Mouse (Mus musculus) neural tube, embryonic 10.5 days (tissue): ENCODE data around the gene Dab2.

Source experiments
- DNase-seq: peaks from one replicate; pipeline ENCODE4 v3.0.0-alpha.2; 2017; ENCODE audit warnings: low spot score; ENCODE audit errors: extremely low spot score

Gene Dab2

GRCm38 (mm10) chr15:6299554-6299953, at the start of gene Dab2:
Gene Dab2, plus strand, starts transcription at chr15:6299788.
- no peak for DNase-seq

GRCm38 (mm10) chr15:6253471-6253870, 46.1 kb upstream of the Dab2 start:
- DNase-seq = no peak

GRCm38 (mm10) chr15:6254383-6254782, 45.2 kb upstream of the Dab2 start:
- no peak for DNase-seq

- no peak for DNase-seq
Observed at GRCm38 (mm10) chr15:6257049-6257448, 42.5 kb upstream of the Dab2 start.

GRCm38 (mm10) chr15:6259957-6260740, 39.4 kb upstream of the Dab2 start:
- no peak for DNase-seq

- DNase-seq = no peak
Observed at GRCm38 (mm10) chr15:6260741-6261430, 38.7 kb upstream of the Dab2 start.

- DNase-seq = no peak
Observed at GRCm38 (mm10) chr15:6267147-6267758, 32.3 kb upstream of the Dab2 start.

GRCm38 (mm10) chr15:6278606-6279468, 20.8 kb upstream of the Dab2 start:
- DNase-seq = no peak

GRCm38 (mm10) chr15:6280021-6280451, 19.6 kb upstream of the Dab2 start:
- no peak for DNase-seq

- no peak for DNase-seq
Observed at GRCm38 (mm10) chr15:6283249-6283648, 16.3 kb upstream of the Dab2 start.

- DNase-seq = no peak
Observed at GRCm38 (mm10) chr15:6296071-6296470, 3.5 kb upstream of the Dab2 start.

- no peak for DNase-seq
Observed at GRCm38 (mm10) chr15:6298726-6299125, 862 bp upstream of the Dab2 start.

- DNase-seq = no peak
Observed at GRCm38 (mm10) chr15:6302219-6302618, 2.6 kb downstream of the Dab2 start.

- DNase-seq = no peak
Observed at GRCm38 (mm10) chr15:6303822-6304221, 4.2 kb downstream of the Dab2 start.

- no peak for DNase-seq
Observed at GRCm38 (mm10) chr15:6309633-6310032, 10.0 kb downstream of the Dab2 start.

GRCm38 (mm10) chr15:6310417-6310816, 10.8 kb downstream of the Dab2 start:
- no peak for DNase-seq

GRCm38 (mm10) chr15:6312396-6312795, 12.8 kb downstream of the Dab2 start:
- DNase-seq = no peak

GRCm38 (mm10) chr15:6319352-6319751, 19.8 kb downstream of the Dab2 start:
- DNase-seq = no peak

- no peak for DNase-seq
Observed at GRCm38 (mm10) chr15:6320501-6320900, 20.9 kb downstream of the Dab2 start.

- DNase-seq = no peak
Observed at GRCm38 (mm10) chr15:6321263-6321662, 21.7 kb downstream of the Dab2 start.

GRCm38 (mm10) chr15:6322311-6322710, 22.7 kb downstream of the Dab2 start:
- no peak for DNase-seq
